Mouse (Mus musculus) neural tube, embryonic 14.5 days (tissue): ENCODE data around the gene Uvrag. TPM values are rescaled to one million over a fixed set of nuclear protein-coding genes. Genes with fewer than 3 reads are reported as not detected.

Source experiments
- ATAC-seq: fragments of 200-750 bp; cut with Nextera tagmentation; 2 replicates; pipeline ENCODE4 v1.8.0; 2017; ENCODE audit warnings: low read depth, mild to moderate bottlenecking, moderate TSS enrichment, moderate library complexity
- H3K27ac ChIP-seq: fragments of 300-500 bp; sonication (generic); 2 replicates; pipeline ENCODE4 v1.5.1; 2014; ENCODE audit warnings: low read depth, mild to moderate bottlenecking, control low read depth, low read length, moderate library complexity, mixed read lengths
- H3K27me3 ChIP-seq: fragments of 300-500 bp; sonication (generic); 2 replicates; pipeline ENCODE4 v1.6.1; 2014; ENCODE audit warnings: low read length; ENCODE audit not compliant: control insufficient read depth, insufficient read depth
- H3K36me3 ChIP-seq: fragments of 300-500 bp; sonication (generic); 2 replicates; pipeline ENCODE4 v1.6.1; 2014; ENCODE audit warnings: low read length, mixed read lengths; ENCODE audit not compliant: control insufficient read depth, insufficient read depth
- H3K4me1 ChIP-seq: fragments of 300-500 bp; sonication (generic); 2 replicates; pipeline ENCODE4 v1.6.1; 2014; ENCODE audit warnings: low read length; ENCODE audit not compliant: control insufficient read depth, insufficient read depth
- H3K4me2 ChIP-seq: fragments of 300-500 bp; sonication (generic); 2 replicates; pipeline ENCODE4 v1.6.1; 2014; ENCODE audit warnings: mild to moderate bottlenecking, low read depth, low read length, control low read depth
- H3K4me3 ChIP-seq: fragments of 300-500 bp; sonication (generic); 2 replicates; pipeline ENCODE4 v1.5.1; 2014; ENCODE audit warnings: low read depth, low read length, control low read depth, mixed read lengths
- H3K9ac ChIP-seq: fragments of 300-500 bp; sonication (generic); replicated peaks from 2 replicates; pipeline ENCODE4 v1.6.1; 2014; ENCODE audit warnings: low read depth, mild to moderate bottlenecking, control low read depth, low read length, mixed read lengths
- H3K9me3 ChIP-seq: fragments of 300-500 bp; sonication (generic); 2 replicates; pipeline ENCODE4 v1.6.1; 2016; ENCODE audit warnings: low read length; ENCODE audit not compliant: control insufficient read depth
- WGBS: fragments of 180-500 bp; shearing (Covaris S2); extraction: QIAGEN DNeasy Blood & Tissue Kit; methylation state at CpG from one replicate; pipeline ENCODE4 v1.1.7; 2014; 5-methylcytosine and 5-hydroxymethylcytosine counted together
- polyA plus RNA-seq: library from polyadenylated mRNA; unstranded; fragments of >200 nt; fragmentation: Nextera tagmentation; extraction: Ambion mirVana; gene quantifications from 2 replicates; pipeline ENCODE4 v1.2.1, GENCODE M21; 2014

The Uvrag gene
- polyA plus RNA-seq, 1 experiment from 2014 or later: 23.8 TPM

DNA sequence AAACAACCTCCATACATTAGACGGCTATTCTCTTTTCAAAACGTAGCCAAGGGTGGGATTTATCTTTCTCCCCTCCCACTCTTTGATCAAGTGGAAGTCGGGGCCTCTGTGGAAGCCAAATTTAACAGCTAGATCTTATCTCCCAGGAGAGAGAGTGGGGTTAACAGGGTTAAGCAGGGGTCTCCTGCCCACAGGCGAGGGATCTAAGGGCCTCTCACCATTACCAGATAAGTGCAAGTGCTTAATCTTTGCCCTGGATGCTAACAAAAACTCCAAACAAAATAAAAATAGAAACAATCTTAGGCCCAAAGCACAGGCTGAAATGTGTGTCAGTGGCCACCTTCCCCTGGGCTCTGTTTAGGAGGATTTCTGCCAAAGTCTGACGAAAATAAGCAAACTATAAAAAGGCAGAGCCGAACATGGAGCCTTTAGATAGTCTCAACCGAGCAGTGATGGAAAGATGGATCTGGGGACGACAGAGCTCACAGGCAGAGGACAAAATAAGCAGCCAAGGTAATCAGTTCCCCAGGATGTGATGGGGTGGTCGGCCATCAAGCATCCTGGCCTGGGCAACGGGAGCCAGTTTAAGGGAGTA, 245.3 kb downstream of the Uvrag start:
- Histone ChIP-seq H3K4me2 (no peak overlapping the region), H3K4me1 (peaks cover 7% of the 10 kb centered on the region; the same call in 1 of the 2 replicates), H3K9me3 (no peaks in the 10 kb centered on the region), H3K9ac (no peak overlapping the region), H3K4me3 (no peak overlapping the region), H3K36me3 (no peaks in the 10 kb centered on the region), H3K27ac (no peak overlapping the region), H3K27me3 (no peaks in the 10 kb centered on the region)
- WGBS: 48% methylated on average over 10 of the region's 10 CpGs
- no peak for ATAC-seq

DNA sequence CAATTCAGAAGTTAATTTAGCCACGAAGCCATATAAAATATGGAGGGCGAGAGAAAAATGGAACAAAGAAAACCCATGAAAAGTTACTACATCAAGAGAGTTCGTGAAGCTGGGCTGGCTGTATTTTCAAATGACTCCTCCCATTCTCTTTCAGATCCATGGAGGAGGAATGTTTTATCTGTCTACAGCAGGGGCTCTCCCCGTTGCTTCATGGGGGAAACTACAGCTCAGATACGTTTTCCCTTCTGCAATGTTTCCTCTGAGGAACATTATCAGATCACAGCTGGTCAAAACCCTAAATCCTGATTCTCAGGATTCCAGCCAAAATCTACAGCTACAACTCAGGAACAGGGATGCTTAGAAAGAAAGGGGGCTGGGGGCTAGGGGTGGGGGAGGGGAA, 246.2 kb downstream of the Uvrag start:
- 20% methylated on average over 5 of the region's 5 CpGs for WGBS
- H3K27ac ChIP-seq: no peak overlapping the region
- H3K4me3 ChIP-seq: no peak overlapping the region
- no peak for ATAC-seq
- peaks cover 15% of the 10 kb centered on the region; the same call in 1 of the 2 replicates for H3K4me1 ChIP-seq
- H3K9me3 ChIP-seq: no peaks in the 10 kb centered on the region
- H3K36me3 ChIP-seq: no peaks in the 10 kb centered on the region
- H3K4me2 ChIP-seq: no peak overlapping the region
- no peak overlapping the region for H3K9ac ChIP-seq
- no peaks in the 10 kb centered on the region for H3K27me3 ChIP-seq

DNA sequence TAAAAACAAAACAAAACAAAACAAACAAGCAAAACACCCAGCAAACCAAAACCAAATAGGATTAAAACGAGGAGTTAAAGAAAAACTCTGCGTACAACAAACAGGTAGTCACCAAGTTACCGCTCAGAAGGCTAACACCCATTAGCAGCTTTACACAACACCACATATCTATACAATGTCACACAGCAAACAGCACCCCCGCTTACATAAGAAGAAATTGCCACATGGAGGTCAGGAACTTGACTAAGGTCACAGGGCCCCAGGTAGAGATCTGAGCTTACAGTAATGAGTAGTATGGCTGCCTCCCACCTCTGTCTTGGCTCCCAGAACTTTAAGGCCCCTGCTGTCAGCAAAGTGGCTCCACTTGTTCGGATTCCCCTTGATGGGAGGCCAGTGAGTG, 246.6 kb downstream of the Uvrag start:
- ATAC-seq: no peak
- H3K36me3 ChIP-seq: no peaks in the 10 kb centered on the region
- no peak overlapping the region for H3K9ac ChIP-seq
- WGBS: 91% methylated on average over 5 of the region's 5 CpGs
- peaks cover 19% of the 10 kb centered on the region; the same call in 1 of the 2 replicates for H3K4me1 ChIP-seq
- H3K9me3 ChIP-seq: no peaks in the 10 kb centered on the region
- no peaks in the 10 kb centered on the region for H3K27me3 ChIP-seq
- H3K4me2 ChIP-seq: no peak overlapping the region
- H3K27ac ChIP-seq: no peak overlapping the region
- H3K4me3 ChIP-seq: no peak overlapping the region

DNA sequence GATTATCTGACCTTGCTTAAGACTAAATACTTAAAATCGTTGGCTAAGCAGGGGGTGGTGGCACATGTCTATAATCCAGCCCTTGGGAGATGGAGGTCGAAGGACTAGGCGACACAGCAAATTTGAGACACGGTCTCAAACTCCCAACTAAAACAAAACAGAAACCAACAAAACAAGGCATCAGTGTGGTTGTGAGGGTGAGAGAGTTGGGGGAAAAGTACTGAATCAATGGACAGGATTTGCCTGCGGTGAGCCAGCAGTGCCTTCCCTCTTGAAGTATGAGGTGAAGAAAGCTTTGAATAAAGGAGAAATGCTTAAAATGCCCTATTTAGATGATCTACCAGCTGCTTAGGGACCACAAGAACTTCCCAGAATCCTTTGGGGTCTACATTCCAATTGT, 247.8 kb downstream of the Uvrag start:
- Histone ChIP-seq H3K9me3 (no peaks in the 10 kb centered on the region), H3K27ac (no peak overlapping the region), H3K4me1 (peaks cover 27% of the 10 kb centered on the region), H3K36me3 (no peaks in the 10 kb centered on the region), H3K9ac (no peak overlapping the region), H3K27me3 (no peaks in the 10 kb centered on the region), H3K4me3 (no peak overlapping the region), H3K4me2 (no peak overlapping the region)
- no peak for ATAC-seq
- WGBS: 87% methylated on average over 5 of the region's 5 CpGs

DNA sequence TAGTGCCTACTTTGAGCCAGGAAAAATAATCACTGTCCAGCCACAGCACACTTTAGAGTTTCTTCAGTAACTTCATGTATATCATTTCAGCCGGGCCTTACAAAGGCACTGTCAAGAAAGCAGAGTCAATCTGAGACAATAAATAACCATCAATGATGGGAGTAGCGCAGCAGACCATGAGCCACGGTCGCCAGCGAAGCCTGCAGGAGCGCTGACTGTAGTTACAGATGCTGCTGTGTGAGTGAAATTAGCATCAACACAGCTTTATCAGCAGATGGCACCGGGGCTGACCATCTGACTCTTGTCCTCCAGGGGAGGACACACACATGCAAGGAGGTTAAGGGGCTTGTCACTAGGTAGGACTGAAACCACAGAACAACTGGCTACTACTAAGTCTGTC, 251.7 kb downstream of the Uvrag start:
- Histone ChIP-seq H3K4me2 (no peak overlapping the region), H3K9me3 (no peaks in the 10 kb centered on the region), H3K36me3 (no peaks in the 10 kb centered on the region), H3K27me3 (no peaks in the 10 kb centered on the region), H3K4me3 (no peak overlapping the region), H3K4me1 (peaks cover 27% of the 10 kb centered on the region), H3K27ac (peak overlapping the region; percentile 60), H3K9ac (no peak overlapping the region)
- 8% methylated on average over 7 of the region's 7 CpGs for WGBS
- ATAC-seq: peak; percentile 65

DNA sequence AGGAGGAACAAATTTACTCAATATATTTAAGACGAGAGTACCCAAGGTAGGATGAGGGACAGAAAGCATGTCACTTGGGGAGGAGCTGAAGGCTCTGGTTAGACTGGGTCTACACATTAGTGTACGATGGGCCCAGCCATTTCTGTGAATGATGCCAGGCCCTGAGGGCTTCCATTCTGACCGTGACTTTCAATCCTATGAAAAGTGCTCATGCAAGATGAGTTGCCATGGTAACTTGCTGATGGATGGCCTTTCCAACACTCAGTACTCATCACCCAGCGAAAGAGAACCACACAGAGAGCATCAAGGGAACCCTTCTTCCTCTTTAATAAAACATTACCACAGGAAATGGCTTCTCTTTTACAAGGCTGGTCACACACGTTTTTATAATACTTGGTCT, 252.1 kb downstream of the Uvrag start:
- Histone ChIP-seq H3K4me1 (peaks cover 27% of the 10 kb centered on the region), H3K36me3 (no peaks in the 10 kb centered on the region), H3K4me2 (no peak overlapping the region), H3K27me3 (no peaks in the 10 kb centered on the region), H3K9me3 (no peaks in the 10 kb centered on the region), H3K4me3 (no peak overlapping the region), H3K9ac (no peak overlapping the region), H3K27ac (no peak overlapping the region; the same call in none of the 2 replicates)
- peak; percentile 80; the same call in 1 of the 2 replicates for ATAC-seq
- 13% methylated on average over 5 of the region's 5 CpGs for WGBS

DNA sequence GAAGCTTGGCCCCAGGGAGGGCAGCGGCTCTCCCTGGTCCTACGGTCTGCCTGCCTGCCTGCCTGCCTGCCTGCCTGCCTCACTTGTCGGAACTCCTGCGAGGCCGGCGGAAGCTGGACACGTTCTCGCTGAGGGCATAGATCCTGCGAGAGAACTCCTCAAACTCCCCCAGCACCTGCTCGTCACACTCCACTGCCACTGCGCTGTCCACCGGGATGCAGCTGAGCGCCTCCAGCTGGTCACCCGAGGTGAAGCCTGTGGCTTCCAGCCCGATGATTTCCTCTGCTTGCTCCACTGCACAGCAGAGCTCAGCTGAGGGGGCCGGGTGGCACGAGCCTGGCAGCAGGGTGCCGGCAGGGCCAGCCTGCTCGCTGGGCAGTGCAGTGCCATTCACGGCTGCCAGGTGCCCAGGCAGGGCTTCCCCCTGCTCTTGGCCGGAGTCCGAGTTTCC, 253.1 kb downstream of the Uvrag start:
- Histone ChIP-seq H3K27ac (peak overlapping the region; percentile 35; the same call in 1 of the 2 replicates), H3K9me3 (no peaks in the 10 kb centered on the region), H3K4me1 (peaks cover 27% of the 10 kb centered on the region), H3K27me3 (no peaks in the 10 kb centered on the region), H3K36me3 (no peaks in the 10 kb centered on the region), H3K4me2 (no peak overlapping the region), H3K9ac (no peak overlapping the region), H3K4me3 (no peak overlapping the region)
- WGBS: 31% methylated on average over 22 of the region's 22 CpGs
- peak; percentile 25; the same call in 1 of the 2 replicates for ATAC-seq

DNA sequence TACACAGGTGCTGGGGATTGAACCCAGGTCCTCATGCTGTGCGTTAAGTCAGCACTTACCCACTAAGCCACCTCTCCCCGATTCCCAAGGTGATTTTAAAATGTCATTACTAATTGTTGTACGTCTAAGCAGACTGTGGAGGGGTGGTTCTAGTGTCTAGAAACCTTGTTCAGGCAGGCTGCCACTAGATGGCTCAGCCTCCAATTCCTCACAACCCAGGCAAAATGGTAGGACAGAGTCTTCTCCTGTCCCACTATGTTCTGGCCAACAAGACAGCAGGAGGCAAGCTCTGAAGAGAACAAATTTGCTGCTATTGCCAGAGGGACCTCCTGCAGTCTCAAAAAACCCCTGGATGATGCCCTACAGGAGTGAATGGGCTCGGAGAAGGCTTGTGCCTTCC, 259.1 kb downstream of the Uvrag start:
- WGBS: 65% methylated on average over 4 of the region's 4 CpGs
- no peak overlapping the region for H3K4me2 ChIP-seq
- no peak for ATAC-seq

DNA sequence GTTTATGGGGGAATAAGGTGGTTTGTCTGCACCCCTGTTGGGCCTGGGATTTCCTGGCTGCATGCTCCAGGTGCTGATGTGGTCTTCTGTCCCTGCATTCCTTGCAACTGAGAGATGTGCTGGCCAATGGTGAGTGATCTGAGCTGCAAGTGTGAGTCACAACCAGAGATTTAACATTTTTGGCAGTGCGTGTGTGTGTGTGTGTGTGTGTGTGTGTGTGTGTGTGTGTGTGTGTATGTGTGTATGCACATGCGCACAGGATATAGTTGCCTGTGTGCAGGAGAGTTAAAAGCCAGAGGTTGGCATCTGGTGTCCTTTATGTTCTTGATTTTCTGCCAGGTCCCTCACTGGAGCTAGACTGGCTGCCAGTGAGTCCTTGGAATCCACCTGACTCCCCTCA, 261.8 kb downstream of the Uvrag start:
- H3K9me3 ChIP-seq: no peaks in the 10 kb centered on the region
- no peak overlapping the region for H3K4me3 ChIP-seq
- H3K27ac ChIP-seq: no peak overlapping the region
- 0 out of 2 replicates have a peak, but pooled peaks cover 3% of the 10 kb centered on the region for H3K4me1 ChIP-seq
- no peak overlapping the region for H3K4me2 ChIP-seq
- no peaks in the 10 kb centered on the region for H3K27me3 ChIP-seq
- ATAC-seq: no peak
- H3K36me3 ChIP-seq: no peaks in the 10 kb centered on the region
- no peak overlapping the region for H3K9ac ChIP-seq
- WGBS: 77% methylated on average over 2 of the region's 2 CpGs

More for the DNA sequence above, 259.1 kb downstream of the Uvrag start:
- no peaks in the 10 kb centered on the region for H3K27me3 ChIP-seq
- H3K9me3 ChIP-seq: no peaks in the 10 kb centered on the region
- H3K36me3 ChIP-seq: no peaks in the 10 kb centered on the region
- no peak overlapping the region for H3K4me3 ChIP-seq
- H3K4me1 ChIP-seq: no peaks in the 10 kb centered on the region
- H3K27ac ChIP-seq: no peak overlapping the region
- H3K9ac ChIP-seq: no peak overlapping the region
